20 mouse cellular contexts compared by ENCODE assay signal in the genomic region with DNA sequence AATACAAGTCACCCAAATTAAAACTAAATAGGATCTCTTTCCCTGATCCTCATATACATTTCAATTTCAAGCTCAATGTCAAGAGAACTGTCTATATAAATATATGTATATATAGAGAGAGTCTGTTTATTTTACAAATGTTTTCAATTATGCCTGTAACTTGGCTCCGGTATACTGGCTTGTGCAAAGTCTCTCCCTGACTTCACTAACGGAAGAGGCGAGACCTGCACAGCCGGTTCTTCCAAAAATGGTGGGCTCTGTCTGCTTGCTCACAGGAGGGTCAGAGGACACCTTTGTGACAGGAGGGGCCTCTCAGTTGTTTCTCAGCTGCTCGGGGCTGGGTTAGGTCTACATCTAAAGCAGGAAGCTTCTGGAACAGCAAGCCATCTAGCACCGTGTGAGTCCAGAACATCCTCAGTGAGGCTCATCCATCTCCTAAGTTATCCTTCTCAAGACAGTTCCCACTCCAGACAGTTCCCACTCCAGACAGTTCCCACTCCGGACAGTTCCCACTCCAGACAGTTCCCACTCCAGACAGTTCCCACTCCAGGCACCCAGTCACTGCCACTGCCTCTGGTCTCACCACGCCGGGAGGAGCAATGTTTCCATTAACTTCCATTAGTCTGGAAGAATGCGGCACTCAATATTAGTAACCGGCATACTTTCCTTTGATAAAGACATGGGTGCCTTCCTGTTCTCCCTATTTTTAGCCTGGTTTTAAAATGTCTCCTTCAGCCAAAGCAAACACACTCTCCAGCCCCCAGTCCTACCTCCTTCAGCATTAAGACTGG.
DNase-seq lines count a peak whose midpoint lies in the region; ATAC-seq lines count a peak whose summit lies in the region.
"Had no signal": no experiment of that assay in that cellular context is flagged by ENCODE, and none has a peak within 500 bp of the region (broad histone marks: within the 10 kb centered on the region; RNA-seq: fewer than 3 reads in every experiment).

No protein-coding gene starts in this region.

- no peaks in the 10 kb centered on the region for H3K27me3 ChIP-seq in heart, embryonic 14.5 days (ENCODE audit: control insufficient read depth, insufficient read depth, low read length)
- no peaks in the 10 kb centered on the region for H3K27me3 ChIP-seq in lung, embryonic 16.5 days (ENCODE audit: control insufficient read depth, insufficient read depth, low read depth, low read length)
- H3K27me3 ChIP-seq in embryonic facial prominence, embryonic 13.5 days, result no peaks in the 10 kb centered on the region
- no peaks in the 10 kb centered on the region for H3K27me3 ChIP-seq in limb, embryonic 15.5 days
- no peaks in the 10 kb centered on the region for H3K27me3 ChIP-seq in kidney, embryonic 16.5 days (ENCODE audit: insufficient read depth, low read length)
- H3K27me3 ChIP-seq: midbrain, embryonic 12.5 days had no signal

- H3K9ac ChIP-seq in heart, embryonic 14.5 days (ENCODE audit: low read length), result no peak overlapping the region
- no peak overlapping the region for H3K9ac ChIP-seq in lung, embryonic 16.5 days (ENCODE audit: low read length)
- no peak overlapping the region for H3K9ac ChIP-seq in embryonic facial prominence, embryonic 13.5 days
- no peak overlapping the region for H3K9ac ChIP-seq in limb, embryonic 15.5 days
- H3K9ac ChIP-seq in kidney, embryonic 16.5 days (replicated peaks; ENCODE audit: low read length), result no peak overlapping the region
- H3K9ac ChIP-seq: midbrain, embryonic 12.5 days had no signal

- H3K27ac ChIP-seq in heart, embryonic 14.5 days (replicated peaks in 1 of 2; ENCODE audit: control insufficient read depth in 1 of 2, insufficient read depth in 1 of 2, low read depth in 2 of 2, low read length in 2 of 2), result peak overlapping the region in 1 of 2 experiments; percentile 53; a peak in 2 of 4 replicates
- H3K27ac ChIP-seq in lung, embryonic 16.5 days (ENCODE audit: low read length), result no peak overlapping the region
- H3K27ac ChIP-seq in embryonic facial prominence, embryonic 13.5 days, result peak overlapping the region; percentile 87
- peak overlapping the region; percentile 17 for H3K27ac ChIP-seq in limb, embryonic 15.5 days
- no peak overlapping the region for H3K27ac ChIP-seq in kidney, embryonic 16.5 days (ENCODE audit: low read length)
- H3K27ac ChIP-seq: hindbrain, embryonic 10.5 days; hindbrain, postnatal 0 days; midbrain, embryonic 12.5 days had no signal

- no peaks in the 10 kb centered on the region for H3K36me3 ChIP-seq in heart, embryonic 14.5 days (ENCODE audit: control insufficient read depth, insufficient read depth, low read length)
- no peaks in the 10 kb centered on the region for H3K36me3 ChIP-seq in lung, embryonic 16.5 days (ENCODE audit: control insufficient read depth, insufficient read depth, low read length)
- H3K36me3 ChIP-seq in embryonic facial prominence, embryonic 13.5 days, result no peaks in the 10 kb centered on the region
- H3K36me3 ChIP-seq in limb, embryonic 15.5 days, result no peaks in the 10 kb centered on the region
- H3K36me3 ChIP-seq in kidney, embryonic 16.5 days (ENCODE audit: insufficient read depth, low read length), result no peaks in the 10 kb centered on the region
- H3K36me3 ChIP-seq: hindbrain, embryonic 10.5 days; midbrain, embryonic 12.5 days had no signal

- peaks cover 21 to 22% of the 10 kb centered on the region in 2 experiments for H3K4me1 ChIP-seq in heart, embryonic 14.5 days (ENCODE audit: control insufficient read depth in 2 of 2, insufficient read depth in 2 of 2, low read length in 2 of 2)
- H3K4me1 ChIP-seq in lung, embryonic 16.5 days (replicated peaks; ENCODE audit: control insufficient read depth, insufficient read depth, low read length), result peaks cover 8% of the 10 kb centered on the region; the same call in 1 of the 2 replicates
- peaks cover 38% of the 10 kb centered on the region for H3K4me1 ChIP-seq in embryonic facial prominence, embryonic 13.5 days
- H3K4me1 ChIP-seq in limb, embryonic 15.5 days, result peaks cover 19% of the 10 kb centered on the region
- no peaks in the 10 kb centered on the region; the same call in 1 of the 2 replicates for H3K4me1 ChIP-seq in kidney, embryonic 16.5 days (ENCODE audit: insufficient read depth, low read length)
- H3K4me1 ChIP-seq: hindbrain, embryonic 10.5 days; midbrain, embryonic 12.5 days had no signal

- H3K4me2 ChIP-seq in heart, embryonic 14.5 days (ENCODE audit: low read length), result peak overlapping the region; percentile 5; the same call in 1 of the 2 replicates
- peak overlapping the region; percentile 25; the same call in 1 of the 2 replicates for H3K4me2 ChIP-seq in lung, embryonic 16.5 days (ENCODE audit: low read depth, low read length)
- peak overlapping the region; percentile 27 for H3K4me2 ChIP-seq in embryonic facial prominence, embryonic 13.5 days
- H3K4me2 ChIP-seq in limb, embryonic 15.5 days, result no peak overlapping the region
- no peak overlapping the region for H3K4me2 ChIP-seq in kidney, embryonic 16.5 days (replicated peaks; ENCODE audit: low read depth, low read length)
- H3K4me2 ChIP-seq: liver, embryonic 11.5 days; midbrain, embryonic 12.5 days had no signal

- H3K9me3 ChIP-seq in heart, embryonic 14.5 days (ENCODE audit: control insufficient read depth, low read length), result no peaks in the 10 kb centered on the region
- H3K9me3 ChIP-seq in lung, embryonic 16.5 days (ENCODE audit: control insufficient read depth, low read length), result no peaks in the 10 kb centered on the region
- no peaks in the 10 kb centered on the region for H3K9me3 ChIP-seq in embryonic facial prominence, embryonic 13.5 days
- no peaks in the 10 kb centered on the region for H3K9me3 ChIP-seq in limb, embryonic 15.5 days
- no peaks in the 10 kb centered on the region for H3K9me3 ChIP-seq in kidney, embryonic 16.5 days (ENCODE audit: low read length)
- H3K9me3 ChIP-seq: hindbrain, embryonic 10.5 days; midbrain, embryonic 12.5 days had no signal

- no peak overlapping the region for H3K4me3 ChIP-seq in heart, embryonic 14.5 days (ENCODE audit: control insufficient read depth in 1 of 2, insufficient read depth in 1 of 2, low read depth in 1 of 2, low read length in 2 of 2)
- no peak overlapping the region for H3K4me3 ChIP-seq in lung, embryonic 16.5 days (ENCODE audit: low read length)
- no peak overlapping the region for H3K4me3 ChIP-seq in embryonic facial prominence, embryonic 13.5 days
- H3K4me3 ChIP-seq in limb, embryonic 15.5 days, result no peak overlapping the region
- no peak overlapping the region for H3K4me3 ChIP-seq in kidney, embryonic 16.5 days (ENCODE audit: low read length)
- H3K4me3 ChIP-seq: hindbrain, embryonic 10.5 days; midbrain, embryonic 12.5 days had no signal

- 51% methylated on average over 11 of the region's 11 CpGs for WGBS in heart, embryonic 14.5 days
- WGBS in lung, embryonic 16.5 days, result 24% methylated on average over 11 of the region's 11 CpGs
- 38% methylated on average over 11 of the region's 11 CpGs for WGBS in embryonic facial prominence, embryonic 13.5 days
- 42% methylated on average over 11 of the region's 11 CpGs for WGBS in limb, embryonic 15.5 days
- WGBS in kidney, embryonic 16.5 days, result 71% methylated on average over 11 of the region's 11 CpGs

- intact Hi-C loops in heart, postnatal 25 days (cut with DNase I), result no loop called here

- ATAC-seq in heart, embryonic 14.5 days (ENCODE audit: insufficient number of reproducible peaks, insufficient read depth, low FRiP score, low read depth), result no peak
- ATAC-seq in lung, embryonic 16.5 days (ENCODE audit: low read depth), result peak; percentile 43
- peak; percentile 59; the same call in 1 of the 2 replicates for ATAC-seq in embryonic facial prominence, embryonic 13.5 days (ENCODE audit: insufficient number of reproducible peaks, insufficient read depth, low FRiP score, low TSS enrichment, low read depth)
- ATAC-seq in limb, embryonic 15.5 days (ENCODE audit: insufficient number of reproducible peaks, low FRiP score, low TSS enrichment, low read depth), result no peak
- ATAC-seq in kidney, embryonic 16.5 days (ENCODE audit: low FRiP score, low TSS enrichment), result no peak
- ATAC-seq: forebrain, embryonic 16.5 days; hindbrain, postnatal 0 days had no signal

- no peak for DNase-seq in heart, postnatal 25 days (ENCODE audit: low spot score)
- no peak for DNase-seq in lung, postnatal 25 days (ENCODE audit: low spot score)
- no peak for DNase-seq in urinary bladder, postnatal 4 days (ENCODE audit: low spot score in 2 of 2)
- DNase-seq: B cell, adult 2 months; cerebellum, adult 18-20 months; cerebellum, postnatal 36 days; gastrocnemius, postnatal 25 days; kidney, adult 2 months; kidney, postnatal 14 days; lung, adult 18-20 months had no signal

Comparison
In these comparisons a context has a peak if more than half of its experiments do, and no peak if none do; other contexts are left out.
1. ATAC-seq: peak in lung, embryonic 16.5 days (single experiment) and embryonic facial prominence, embryonic 13.5 days (single experiment); none in heart, embryonic 14.5 days (single experiment), limb, embryonic 15.5 days (single experiment) and kidney, embryonic 16.5 days (single experiment).
2. H3K27ac ChIP-seq: peak in embryonic facial prominence, embryonic 13.5 days (single experiment) and limb, embryonic 15.5 days (single experiment); none in lung, embryonic 16.5 days (single experiment) and kidney, embryonic 16.5 days (single experiment).
3. H3K4me2 ChIP-seq: peak in heart, embryonic 14.5 days (single experiment), lung, embryonic 16.5 days (single experiment) and embryonic facial prominence, embryonic 13.5 days (single experiment); none in limb, embryonic 15.5 days (single experiment) and kidney, embryonic 16.5 days (single experiment).